In genomic region chr7:95688151-95689146, GRCm38 (mm10) we compare ENCODE assay signal across 9 mouse cellular contexts.
DNase-seq lines count a peak whose midpoint lies in the region; ATAC-seq and TF ChIP-seq lines count a peak whose summit lies in the region.
"Had no signal": no experiment of that assay in that cellular context is flagged by ENCODE, and none has a peak within 500 bp of the region (broad histone marks: within the 10 kb centered on the region; RNA-seq: fewer than 3 reads in every experiment).

No protein-coding gene starts in this region.

- no peak for ATAC-seq in heart, embryonic 14.5 days (ENCODE audit: insufficient number of reproducible peaks, insufficient read depth, low FRiP score, low read depth)
- 0 out of 2 replicates have a peak, but pooled peaks have one; percentile 29 for ATAC-seq in hindbrain, postnatal 0 days

- TF ChIP-seq CTCF in hindbrain, postnatal 0 days (IDR thresholded peaks at IDR 0.05; ENCODE audit: low read depth) = no peak

- no peak overlapping the region for H3K9ac ChIP-seq in heart, embryonic 14.5 days (ENCODE audit: low read length)
- no peak overlapping the region; the same call in 1 of the 2 replicates for H3K9ac ChIP-seq in hindbrain, postnatal 0 days (replicated peaks; ENCODE audit: low read length)

- H3K79me2 ChIP-seq in myocyte (ENCODE audit: control insufficient read depth, insufficient read depth) = no peaks in the 10 kb centered on the region

- peak overlapping the region; percentile 32 to 34 for H3K4me3 ChIP-seq in heart, embryonic 14.5 days (ENCODE audit: control insufficient read depth in 1 of 2, insufficient read depth in 1 of 2, low read depth in 1 of 2, low read length in 2 of 2)
- H3K4me3 ChIP-seq in hindbrain, postnatal 0 days (ENCODE audit: low read length) = peak overlapping the region; percentile 35
- peak overlapping the region; percentile 8 for H3K4me3 ChIP-seq in myocyte

- no peaks in the 10 kb centered on the region for H3K36me3 ChIP-seq in heart, embryonic 14.5 days (ENCODE audit: control insufficient read depth, insufficient read depth, low read length)
- no peaks in the 10 kb centered on the region for H3K36me3 ChIP-seq in hindbrain, postnatal 0 days (ENCODE audit: insufficient read depth, low read length)
- H3K36me3 ChIP-seq in myocyte (ENCODE audit: control insufficient read depth, insufficient read depth) = no peaks in the 10 kb centered on the region

- WGBS in heart, embryonic 14.5 days = 22% methylated on average over 16 of the region's 16 CpGs
- 5% methylated on average over 16 of the region's 16 CpGs for WGBS in hindbrain, postnatal 0 days

- no peak overlapping the region for H3K27ac ChIP-seq in heart, embryonic 14.5 days (replicated peaks in 1 of 2; ENCODE audit: control insufficient read depth in 1 of 2, insufficient read depth in 1 of 2, low read depth in 2 of 2, low read length in 2 of 2)
- H3K27ac ChIP-seq in hindbrain, postnatal 0 days = no peak overlapping the region

- H3ac ChIP-seq in myocyte (ENCODE audit: control insufficient read depth, insufficient read length) = no peak overlapping the region

- TF ChIP-seq POLR2A in myocyte (IDR thresholded peaks at IDR 0.05; ENCODE audit: insufficient read length, low read depth) = no peak

- H3K27me3 ChIP-seq in heart, embryonic 14.5 days (ENCODE audit: control insufficient read depth, insufficient read depth, low read length) = no peaks in the 10 kb centered on the region
- no peaks in the 10 kb centered on the region for H3K27me3 ChIP-seq in hindbrain, postnatal 0 days (ENCODE audit: insufficient read depth, low read length)
- H3K27me3 ChIP-seq in myocyte (ENCODE audit: control insufficient read depth, insufficient read depth, insufficient read length) = no peaks in the 10 kb centered on the region
- H3K27me3 ChIP-seq: CH12.LX had no signal

- H3K4me2 ChIP-seq in heart, embryonic 14.5 days (ENCODE audit: low read length) = peak overlapping the region; percentile 62
- peak overlapping the region; percentile 63 for H3K4me2 ChIP-seq in hindbrain, postnatal 0 days (ENCODE audit: low read depth, low read length)
- H3K4me2 ChIP-seq in myocyte (ENCODE audit: low read depth) = peak overlapping the region; percentile 68

- DNase-seq in heart, adult 9 months (ENCODE audit: low spot score in 2 of 2) = no peak
- peak; percentile 59 for DNase-seq in embryo, embryonic 11 days
- DNase-seq in hindbrain, postnatal 0 days (ENCODE audit: low spot score) = peak; percentile 36
- DNase-seq in spleen, postnatal 14 days (ENCODE audit: low spot score in 2 of 2) = no peak
- no peak for DNase-seq in right cerebral cortex, postnatal 36 days (ENCODE audit: low spot score in 2 of 2)
- DNase-seq in adrenal gland, postnatal 14 days = no peak

- H3K9me3 ChIP-seq in heart, embryonic 14.5 days (ENCODE audit: control insufficient read depth, low read length) = no peaks in the 10 kb centered on the region
- no peaks in the 10 kb centered on the region for H3K9me3 ChIP-seq in hindbrain, postnatal 0 days (ENCODE audit: low read length)

- H3K4me1 ChIP-seq in heart, embryonic 14.5 days (ENCODE audit: control insufficient read depth in 2 of 2, insufficient read depth in 2 of 2, low read length in 2 of 2) = peaks cover 0 to 2% of the 10 kb centered on the region in 2 experiments; a peak in 1 of 4 replicates
- no peaks in the 10 kb centered on the region for H3K4me1 ChIP-seq in hindbrain, postnatal 0 days (ENCODE audit: insufficient read depth, low read length)

TF ChIP-seq in myocyte, 11 proteins besides CTCF, POLR2A, EP300 and RAD21:
- TF ChIP-seq USF1 (IDR thresholded peaks at IDR 0.05; ENCODE audit: low read depth) (no peak), MYOG (IDR thresholded peaks at IDR 0.05; ENCODE audit: control insufficient read depth in 1 of 3, insufficient read depth in 1 of 3, insufficient read length in 2 of 3, low read depth in 2 of 3) (no peak), REST (IDR thresholded peaks at IDR 0.05; ENCODE audit: insufficient read depth, insufficient read length) (no peak), POLR2AphosphoS2 (IDR thresholded peaks at IDR 0.05; ENCODE audit: insufficient read length, low read depth) (no peak), MAX (IDR thresholded peaks at IDR 0.05; ENCODE audit: low read depth) (no peak), E2F4 (IDR thresholded peaks at IDR 0.05; ENCODE audit: insufficient read depth) (no peak), SRF (IDR thresholded peaks at IDR 0.05; ENCODE audit: control insufficient read depth, insufficient read length, low read depth) (no peak), TCF3 (IDR thresholded peaks at IDR 0.05; ENCODE audit: insufficient read length, low read depth) (no peak), CEBPB (IDR thresholded peaks at IDR 0.05; ENCODE audit: insufficient read depth, poor library complexity, severe bottlenecking) (no peak), MYOD1 (IDR thresholded peaks at IDR 0.05; ENCODE audit: control insufficient read depth in 1 of 3, insufficient read length in 2 of 3, low read depth in 2 of 3) (no peak), TCF12 (IDR thresholded peaks at IDR 0.05; ENCODE audit: insufficient read depth, poor library complexity, severe bottlenecking) (no peak)

Comparison
In these comparisons a context has a peak if more than half of its experiments do, and no peak if none do; other contexts are left out.
1. DNase-seq: peak in embryo, embryonic 11 days (single experiment) and hindbrain, postnatal 0 days (single experiment); none in heart, adult 9 months (0 of 2), spleen, postnatal 14 days (0 of 2), right cerebral cortex, postnatal 36 days (0 of 2) and adrenal gland, postnatal 14 days (single experiment).
2. Peak in every context shown above with its lines, with median percentiles within 50 percentile points of each other: H3K4me2 ChIP-seq and H3K4me3 ChIP-seq.